Mouse (Mus musculus): ENCODE results near the gene Slamf8.

The Slamf8 gene

DNA sequence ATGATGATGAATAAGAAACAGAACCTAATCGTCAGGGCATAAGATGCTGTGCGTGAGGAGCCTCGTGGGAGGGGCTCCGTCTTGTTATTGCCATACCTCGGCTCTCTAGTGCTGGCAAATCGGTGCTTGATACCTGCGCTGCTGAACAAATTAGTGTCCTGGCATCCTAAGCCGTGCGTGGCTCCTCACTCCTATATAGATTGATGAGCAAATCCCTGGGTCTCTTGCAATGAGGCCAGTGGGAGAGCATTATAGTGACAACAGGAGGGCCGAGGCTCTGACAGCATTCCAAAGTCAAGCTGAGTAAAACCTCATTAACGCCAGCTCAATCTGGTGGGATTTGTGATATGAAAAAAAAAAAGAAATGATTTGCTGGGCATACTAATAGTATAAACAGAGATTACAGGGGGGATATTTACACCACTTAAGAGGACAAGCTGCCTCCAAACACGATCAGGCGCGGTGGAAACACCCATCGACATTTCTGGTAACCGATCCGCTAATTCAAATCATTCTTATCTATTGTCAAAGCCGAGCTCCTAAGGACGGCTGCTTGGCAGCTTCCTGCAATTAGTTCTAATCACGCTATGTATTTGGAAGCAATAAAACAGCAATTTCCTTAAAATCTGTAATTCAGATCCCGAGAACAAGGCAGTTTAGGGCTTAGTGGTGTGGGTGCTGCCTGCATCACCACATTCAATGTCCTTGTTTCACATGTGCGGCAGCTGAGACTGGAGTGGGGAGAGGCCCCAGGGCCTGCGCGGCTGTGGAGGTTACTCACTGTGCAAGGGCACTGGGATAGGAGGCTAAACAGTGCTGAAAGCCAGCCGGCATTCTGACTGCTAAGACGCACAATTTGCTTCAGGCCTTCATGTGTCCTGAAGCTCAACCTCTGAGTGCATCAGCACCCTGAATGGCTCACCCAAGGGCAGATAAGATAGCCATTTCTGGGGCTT lies 4.5 kb downstream of the Slamf8 start:
- DNase-seq = no peak

DNA sequence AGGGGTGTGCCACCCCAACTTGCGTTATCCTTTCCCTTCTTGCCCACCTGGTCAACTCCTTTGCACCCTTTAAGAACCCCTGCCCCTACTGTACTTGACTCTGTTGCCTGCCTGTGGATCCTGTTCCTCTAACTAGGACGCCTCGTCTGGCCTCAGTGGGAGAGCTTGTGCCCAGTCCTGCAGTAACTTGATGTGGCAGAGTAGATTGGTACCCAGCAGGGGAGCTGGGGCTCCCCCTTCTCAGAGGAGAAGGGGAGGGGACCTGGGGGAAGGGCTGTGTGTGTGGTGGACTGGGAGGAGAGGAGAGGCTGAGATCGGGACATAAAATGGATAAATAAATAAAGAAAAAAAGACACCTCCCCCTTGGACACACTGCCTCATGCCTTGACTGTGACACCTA lies 5.3 kb downstream of the Slamf8 start:
- no peak for DNase-seq

DNA sequence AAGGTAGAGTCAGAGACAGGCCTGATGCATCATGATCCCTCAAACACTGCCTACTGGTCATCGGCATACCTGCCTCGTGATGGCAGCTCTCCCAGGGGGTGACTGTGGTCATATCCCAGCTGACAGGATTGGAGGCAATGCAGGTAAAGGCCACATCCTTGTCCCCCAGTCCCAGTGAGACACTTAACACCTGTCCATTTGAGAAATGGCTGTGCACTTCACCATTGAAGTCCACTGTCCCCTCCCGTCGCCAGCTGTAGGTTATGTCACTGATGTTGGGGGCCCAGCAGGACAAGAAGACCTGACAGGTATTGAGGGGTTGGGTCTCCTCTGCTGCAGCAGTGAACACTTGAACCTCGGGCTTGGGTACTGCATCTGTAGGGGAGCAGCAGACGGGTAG lies 6.1 kb downstream of the Slamf8 start:
- DNase-seq = no peak

DNA sequence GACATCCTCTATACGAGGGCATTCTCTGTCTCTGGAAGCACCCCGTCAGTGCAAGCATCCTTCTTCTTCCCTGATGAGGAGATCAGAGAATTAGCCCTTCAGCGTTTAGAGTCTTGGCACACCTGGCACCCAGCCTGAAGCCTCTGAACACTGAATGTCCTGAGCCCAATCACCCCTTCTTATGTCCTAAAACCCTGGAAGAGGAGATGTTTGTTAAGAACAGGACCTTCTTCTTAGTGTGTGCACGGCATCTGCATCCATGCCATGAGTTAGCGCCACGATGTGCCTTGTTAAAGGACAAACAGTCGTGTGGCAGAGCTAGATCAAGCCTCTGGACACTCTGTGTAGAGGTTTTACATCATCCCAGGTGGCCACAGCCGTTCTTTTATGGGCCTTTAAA lies 7.9 kb downstream of the Slamf8 start:
- DNase-seq = no peak

DNA sequence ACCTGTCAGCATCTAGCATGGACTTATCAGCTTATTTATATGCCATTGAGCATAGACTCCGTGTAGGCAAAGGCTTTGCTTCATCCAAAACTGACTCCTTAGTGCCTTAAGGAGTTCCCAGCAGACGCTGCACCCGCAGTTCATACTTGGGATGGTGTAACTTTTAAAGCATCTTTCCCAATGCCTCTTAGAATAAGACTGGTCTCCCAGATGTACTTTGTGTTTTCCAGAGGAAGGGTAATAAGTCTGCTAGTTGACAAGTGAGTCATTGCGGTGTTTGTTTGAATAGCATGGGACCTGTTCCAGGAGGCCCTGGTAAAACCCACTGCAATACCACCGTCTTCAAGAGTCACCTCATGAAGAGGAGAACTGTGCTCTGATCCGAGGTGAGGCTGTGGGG lies 10.3 kb downstream of the Slamf8 start:
- DNase-seq = no peak

DNA sequence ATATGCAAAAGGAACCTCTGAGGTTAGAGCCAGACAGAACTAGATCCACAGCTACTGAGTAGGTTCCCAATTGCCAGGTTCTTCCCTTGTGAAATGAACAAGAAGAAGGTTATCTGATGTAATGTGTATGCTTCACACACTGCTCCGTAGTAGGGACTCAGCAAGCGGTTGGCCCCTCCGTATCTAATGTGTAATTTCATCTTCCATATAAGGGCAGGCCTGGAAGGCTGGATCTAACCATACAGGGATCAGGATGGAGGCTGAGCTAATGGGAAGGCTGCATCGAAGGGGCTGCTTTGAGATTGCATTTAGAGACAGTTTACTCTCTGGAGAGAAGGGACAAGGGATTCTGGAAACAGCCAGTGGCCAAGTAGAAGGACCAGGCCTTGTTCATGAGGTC lies 22.6 kb downstream of the Slamf8 start:
- no peak for DNase-seq

DNA sequence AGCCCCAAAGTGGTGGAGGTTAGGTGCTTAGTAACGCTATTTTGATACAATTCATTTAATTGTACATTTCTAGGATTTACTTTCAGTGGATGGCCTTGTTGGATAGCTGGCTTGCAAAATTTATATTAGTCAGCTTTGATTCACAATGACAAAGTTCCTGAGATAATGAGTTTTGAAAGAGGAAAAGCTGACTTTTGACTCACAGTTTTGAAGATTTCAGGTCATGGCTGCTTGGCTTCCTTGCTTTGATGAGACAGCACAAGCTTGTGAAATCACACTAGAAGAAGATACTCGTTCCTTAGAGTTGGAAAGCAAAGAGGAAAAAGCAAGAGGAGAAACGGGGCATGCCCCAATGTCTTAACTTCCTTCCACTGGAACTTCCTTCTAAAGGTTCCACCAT lies 24.2 kb downstream of the Slamf8 start:
- no peak for DNase-seq

DNA sequence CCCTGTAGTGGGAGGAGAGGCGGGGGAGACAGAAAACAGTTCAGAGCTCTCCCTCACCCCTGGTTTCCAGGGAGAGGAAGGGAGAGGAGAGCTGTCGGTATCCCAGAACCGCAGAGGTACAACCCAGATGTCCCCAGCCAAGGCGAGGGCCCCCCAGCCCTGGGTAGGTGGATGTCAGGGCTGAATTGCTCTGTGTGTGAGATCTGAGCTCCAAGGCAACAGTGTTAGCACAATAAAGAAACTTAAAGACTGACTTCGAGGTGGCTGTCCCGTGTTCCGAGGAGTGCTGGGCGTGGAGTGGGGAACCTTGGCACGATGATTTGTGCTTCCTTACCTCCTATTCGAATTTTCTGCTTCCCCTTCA lies 26.9 kb downstream of the Slamf8 start:
- DNase-seq = no peak

DNA sequence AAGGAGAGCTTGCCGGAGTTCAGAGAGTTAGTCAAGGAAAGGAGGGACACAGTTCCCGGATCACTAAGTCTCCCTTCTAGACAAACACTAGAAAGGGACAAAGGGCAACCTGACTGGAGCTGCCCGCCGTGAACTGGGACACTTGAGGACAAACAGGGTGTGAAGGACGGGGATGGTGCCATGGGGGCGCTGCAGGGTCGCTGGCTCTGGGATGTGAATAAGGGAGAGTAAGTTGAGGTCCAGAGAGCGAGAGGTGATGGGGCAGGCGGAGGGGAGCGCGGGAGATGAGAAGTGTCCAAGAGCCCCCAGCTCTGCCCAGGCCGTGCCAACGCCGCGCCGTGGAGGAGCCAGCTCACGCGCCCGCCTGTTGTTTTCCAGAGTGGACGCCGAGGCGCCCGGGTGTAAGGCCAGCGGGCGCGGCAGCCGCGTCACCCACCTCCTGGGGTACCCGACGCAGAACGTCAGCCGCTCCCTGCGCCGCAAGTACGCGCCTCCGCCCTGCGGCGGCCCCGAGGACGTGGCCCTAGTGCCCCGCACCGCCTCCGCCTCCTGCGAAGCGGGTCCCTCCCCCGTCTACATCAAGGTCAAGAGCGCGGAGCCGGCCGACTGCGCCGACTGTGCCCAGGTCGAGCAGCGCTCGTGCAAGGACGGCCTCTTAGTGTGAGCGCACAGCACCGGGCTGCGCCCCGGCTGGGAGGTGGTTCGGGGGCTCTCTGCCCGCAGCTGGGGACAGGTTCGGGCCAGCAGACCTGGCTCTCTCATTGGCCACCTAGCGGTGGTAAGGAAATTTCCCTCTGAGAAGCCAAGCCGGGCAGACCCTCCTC lies 27.5 kb downstream of the Slamf8 start:
- peak; percentile 70 for DNase-seq

DNA sequence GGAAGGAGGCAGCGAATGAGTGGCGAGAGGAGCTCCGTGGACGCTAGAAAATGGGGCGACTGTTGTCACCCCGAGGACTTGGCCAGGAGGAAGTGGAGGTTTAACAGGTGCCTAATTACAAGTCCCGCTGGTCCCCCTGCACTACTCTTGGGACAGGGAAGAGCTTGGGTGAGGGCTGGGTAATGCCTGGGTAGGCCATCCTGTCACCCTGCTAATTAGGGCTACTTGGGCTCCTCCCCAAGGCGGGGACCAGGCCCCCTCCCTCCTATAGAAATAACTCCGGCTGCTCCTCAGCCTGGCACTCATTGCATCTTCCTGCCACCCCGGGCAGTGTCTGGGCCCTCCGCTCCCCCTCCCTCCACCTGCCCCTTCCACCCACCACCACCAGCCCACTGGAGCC lies 34.7 kb downstream of the Slamf8 start, which contains the start of gene Vsig8:
Vsig8 (plus strand) TSS at position 301 of the 400 bp plus-strand sequence.
- no peak for DNase-seq

DNA sequence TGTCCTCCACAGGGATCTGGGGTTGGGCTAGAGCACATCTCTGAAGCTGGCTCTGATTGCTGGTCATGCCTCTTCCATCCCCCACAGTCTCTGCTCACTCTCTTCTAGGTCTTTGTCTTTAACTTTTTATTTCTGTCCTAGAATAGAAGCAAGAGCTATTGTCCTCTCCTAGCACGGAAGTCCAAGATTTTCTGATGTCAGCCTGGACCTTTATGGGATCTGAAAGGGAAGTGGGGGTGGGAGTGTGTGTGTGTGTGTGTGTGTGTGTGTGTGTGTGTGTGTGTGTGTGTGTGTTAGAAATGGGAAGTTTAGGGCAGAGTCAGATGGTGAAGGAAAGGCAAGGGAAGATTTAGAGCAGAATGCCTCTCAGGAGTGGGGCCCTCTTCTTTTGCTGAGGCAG lies 37.7 kb downstream of the Slamf8 start:
- no peak for DNase-seq

DNA sequence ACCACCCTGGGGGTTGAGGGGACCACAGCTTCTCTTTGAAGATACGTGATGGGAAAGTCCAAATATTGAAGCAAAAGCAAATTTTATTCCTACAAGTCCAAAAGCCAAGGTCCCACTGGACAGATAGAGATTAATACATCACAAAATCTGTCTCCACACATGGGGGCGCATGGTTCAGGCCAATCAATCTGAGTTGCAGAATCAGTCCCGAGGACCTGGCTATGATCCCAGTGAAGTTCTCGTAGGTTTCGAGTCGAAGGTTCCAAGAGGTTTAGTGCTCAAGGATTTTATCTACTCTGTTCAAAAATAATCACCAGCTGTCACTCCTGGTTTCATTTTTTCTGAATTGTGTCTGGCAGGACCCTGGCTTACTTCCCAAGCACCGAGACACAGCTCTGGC lies 39.4 kb downstream of the Slamf8 start:
- DNase-seq = no peak

DNA sequence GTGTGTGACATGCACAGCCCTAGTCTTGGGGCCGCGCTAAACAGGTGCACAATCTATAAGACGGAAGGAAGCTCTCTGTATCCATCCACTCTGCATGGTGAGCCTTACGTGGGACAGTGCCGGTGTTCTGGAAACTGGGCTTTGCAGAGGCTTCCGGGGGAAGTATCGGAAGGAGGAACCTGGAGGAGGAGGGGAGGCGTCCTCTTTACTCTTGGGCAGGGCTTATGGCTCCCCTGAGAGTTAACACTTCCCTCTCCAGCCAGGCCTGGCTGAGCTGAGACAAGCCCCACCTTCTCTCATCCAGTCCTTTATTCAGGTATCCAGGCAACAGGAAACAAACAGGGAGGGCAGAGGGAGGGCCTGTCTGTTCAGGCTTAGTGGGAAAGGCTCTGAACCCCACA lies 39.8 kb downstream of the Slamf8 start:
- DNase-seq = peak; percentile 55

DNA sequence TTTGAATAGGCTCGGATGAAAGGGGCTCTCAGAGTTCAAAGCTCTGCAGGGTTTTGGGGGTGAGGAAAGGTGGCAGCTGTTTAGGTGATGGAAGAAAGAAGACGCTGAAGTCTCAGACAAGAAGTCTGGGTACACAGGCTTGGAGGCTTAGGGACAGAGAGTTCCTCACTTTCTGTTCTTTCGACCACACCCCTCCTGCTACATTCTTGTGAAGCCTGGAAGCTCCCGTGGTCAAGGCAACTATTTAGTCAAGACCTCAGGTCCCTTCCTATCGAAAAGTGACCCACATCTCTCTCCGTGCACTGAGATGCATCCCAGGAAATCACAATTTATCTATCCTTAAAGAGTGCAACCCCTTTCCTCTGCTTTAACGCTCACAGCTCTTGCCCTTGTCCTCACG lies 40.7 kb downstream of the Slamf8 start:
- no peak for DNase-seq

DNA sequence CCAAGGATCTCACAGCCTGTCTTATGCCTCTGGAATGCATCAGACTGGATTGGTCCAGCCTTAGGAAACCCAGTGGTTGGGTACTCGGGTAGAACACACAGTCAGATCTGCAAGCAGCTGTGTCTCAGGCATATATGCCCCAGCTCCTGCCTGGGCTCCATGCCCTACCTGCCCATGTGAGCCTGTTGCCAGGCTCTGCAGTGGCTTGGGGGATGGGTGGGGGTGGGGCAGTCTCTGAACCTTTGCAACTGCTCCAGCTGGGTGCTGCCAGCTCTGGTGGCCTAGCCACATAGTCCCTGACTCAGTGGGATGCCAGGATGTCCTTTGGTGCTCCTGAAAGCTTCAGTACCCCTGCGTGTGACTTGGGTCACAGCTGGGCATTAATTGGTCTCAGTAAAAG lies 41.1 kb downstream of the Slamf8 start:
- no peak for DNase-seq

DNA sequence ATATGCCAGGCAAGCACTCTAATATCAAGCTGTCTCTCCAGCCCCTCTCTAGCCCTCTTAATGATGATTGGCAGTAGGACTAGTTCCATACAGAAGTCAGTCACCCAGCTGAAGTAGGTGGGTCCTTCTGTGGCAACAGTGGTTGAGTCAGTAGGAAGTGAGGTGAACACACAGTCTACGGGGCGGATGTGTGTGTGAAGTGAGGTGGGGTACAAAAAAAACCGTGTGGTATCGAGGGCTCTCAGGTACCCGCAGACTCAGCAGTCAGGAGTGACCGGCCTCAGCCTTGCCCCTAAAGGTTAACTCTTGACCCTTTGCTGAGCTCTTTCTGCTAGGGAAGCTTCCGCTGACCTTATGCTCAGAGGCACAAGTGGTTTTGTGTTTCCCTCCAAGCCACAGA lies 41.9 kb downstream of the Slamf8 start:
- no peak for DNase-seq

DNA sequence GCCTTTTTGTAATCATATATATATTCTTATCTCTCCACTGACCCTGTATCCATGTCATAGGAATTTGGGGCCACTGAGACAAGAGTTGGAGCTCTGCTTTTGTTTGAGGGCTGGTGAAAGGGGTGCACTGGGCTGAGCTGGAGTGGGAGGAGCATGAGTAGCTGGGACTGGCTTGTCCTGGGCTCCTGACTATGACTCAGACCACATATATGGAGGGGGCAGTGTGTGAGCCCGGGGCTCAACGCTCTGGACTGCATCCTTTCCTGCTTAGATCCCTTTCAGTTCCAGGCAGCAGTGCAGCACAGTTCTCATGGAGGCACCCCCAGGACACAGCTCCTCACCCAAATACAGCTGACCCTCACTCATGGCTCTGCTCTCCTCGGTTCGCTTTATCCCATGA lies 44.3 kb downstream of the Slamf8 start:
- DNase-seq = no peak

DNA sequence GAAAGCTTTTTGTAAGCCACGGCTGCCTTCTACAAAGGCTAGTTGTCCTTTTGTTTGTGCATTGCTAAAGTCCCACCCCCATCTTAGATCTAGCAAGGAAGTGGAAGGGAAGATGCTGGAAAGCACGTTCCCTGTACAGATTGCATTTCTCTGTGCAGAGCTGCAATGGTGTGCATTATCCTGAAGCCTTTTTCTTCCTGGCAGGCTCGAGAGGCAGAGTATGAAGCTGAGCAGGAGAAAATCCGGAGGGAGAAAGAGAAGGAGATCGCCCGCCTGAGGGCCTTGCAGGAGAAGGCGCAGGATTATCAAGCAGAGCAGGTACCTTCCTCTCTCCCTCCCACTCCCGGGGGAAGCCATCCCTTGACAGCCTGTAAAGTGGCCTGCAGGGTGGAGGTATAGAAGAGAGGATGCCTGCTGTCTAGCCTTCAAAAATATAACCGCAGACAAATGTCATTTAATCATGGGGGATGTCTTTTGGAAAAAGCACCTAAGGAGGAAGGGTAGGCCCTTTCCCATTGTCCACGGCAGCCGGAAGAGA lies 50.0 kb downstream of the Slamf8 start:
- DNase-seq = no peak

DNA sequence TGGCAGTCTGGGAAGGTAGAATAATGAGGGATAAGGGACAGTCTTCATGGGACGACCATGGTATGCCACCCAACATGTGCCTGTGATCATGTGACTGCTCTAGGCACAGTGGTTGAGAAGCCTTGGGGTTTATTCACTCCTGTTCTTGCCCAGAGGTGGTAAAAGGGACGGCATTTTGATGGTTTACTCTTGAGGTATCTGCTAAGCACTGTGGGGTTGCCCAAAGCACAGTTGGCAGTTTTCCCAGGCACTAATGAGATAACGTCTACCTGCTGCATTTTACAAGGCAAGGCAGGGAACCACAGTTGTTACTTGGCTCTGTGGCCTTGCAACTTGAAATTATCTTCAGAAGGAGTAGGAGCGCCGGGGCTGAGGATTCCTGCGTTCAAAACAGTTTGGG lies 50.5 kb downstream of the Slamf8 start:
- no peak for DNase-seq

DNA sequence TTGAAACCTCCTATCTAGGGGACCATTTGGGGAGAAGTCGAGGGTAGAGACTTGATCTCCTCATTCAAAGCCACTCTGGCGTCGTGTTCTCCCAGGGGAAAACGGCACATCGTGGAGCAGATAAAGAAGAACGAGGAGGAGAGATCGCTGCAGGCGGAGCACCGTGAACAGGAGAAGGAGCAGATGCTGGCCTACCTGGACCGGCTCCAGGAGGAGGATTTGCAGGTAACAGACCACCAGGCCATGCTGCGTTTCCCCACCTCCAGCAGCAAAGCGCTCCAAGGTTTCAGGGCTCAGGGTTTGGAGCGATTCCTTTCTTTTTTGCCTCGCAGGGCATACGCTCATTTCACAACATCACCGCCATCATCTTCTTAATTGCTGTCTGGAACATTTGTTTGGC lies 55.3 kb downstream of the Slamf8 start:
- DNase-seq = no peak

DNA sequence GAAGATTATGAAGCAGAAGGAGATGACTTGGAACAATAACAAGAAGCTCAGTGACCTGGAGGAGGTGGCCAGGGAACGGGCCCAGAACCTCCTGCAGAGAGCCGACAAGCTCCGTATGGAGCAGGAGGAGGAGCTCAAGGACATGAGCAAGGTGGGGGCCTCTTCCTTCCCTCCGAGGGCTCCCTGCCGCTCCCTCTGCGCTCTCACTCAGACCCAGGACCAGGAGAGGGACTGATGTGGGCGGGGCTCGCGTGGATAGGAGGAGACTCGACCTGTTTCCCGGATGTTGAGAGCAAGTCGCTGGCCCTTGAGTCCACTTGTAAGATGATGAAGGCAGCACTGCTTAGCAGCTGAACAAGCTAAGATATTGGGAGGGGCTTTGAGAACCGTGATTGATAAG lies 57.8 kb downstream of the Slamf8 start:
- DNase-seq = no peak
